Mouse (Mus musculus) heart, embryonic 11.5 days (tissue): Measurements from ENCODE around the gene Btbd6. TPM values are rescaled to one million over a fixed set of nuclear protein-coding genes. Genes with fewer than 3 reads are reported as not detected.

ENCODE experiments used
- ATAC-seq: fragments of 200-750 bp; cut with Nextera tagmentation; replicated peaks from 2 replicates; pipeline ENCODE4 v1.8.0; 2017; ENCODE audit warnings: moderate library complexity; ENCODE audit not compliant: insufficient number of reproducible peaks, low FRiP score, low TSS enrichment
- H3K27ac ChIP-seq: fragments of 300-500 bp; sonication (generic); 2 replicates; pipeline ENCODE4 v1.5.1; 2014; ENCODE audit warnings: mild to moderate bottlenecking, low read depth, low read length
- H3K27me3 ChIP-seq: fragments of 300-500 bp; sonication (generic); 2 replicates; pipeline ENCODE4 v1.6.1; 2014; ENCODE audit warnings: mild to moderate bottlenecking, low read length, mixed read lengths; ENCODE audit not compliant: control insufficient read depth, insufficient read depth
- H3K36me3 ChIP-seq: fragments of 300-500 bp; sonication (generic); 2 replicates; pipeline ENCODE4 v1.6.1; 2014; ENCODE audit warnings: mild to moderate bottlenecking, low read length, moderate library complexity, mixed read lengths; ENCODE audit not compliant: control insufficient read depth, insufficient read depth
- H3K4me1 ChIP-seq: fragments of 300-500 bp; sonication (generic); 2 replicates; pipeline ENCODE4 v1.6.1; 2014; ENCODE audit warnings: low read length; ENCODE audit not compliant: control insufficient read depth, insufficient read depth
- H3K4me2 ChIP-seq: fragments of 300-500 bp; sonication (generic); 2 replicates; pipeline ENCODE4 v1.6.1; 2014; ENCODE audit warnings: mild to moderate bottlenecking, moderate library complexity
- H3K4me3 ChIP-seq: fragments of 300-500 bp; sonication (generic); 2 replicates; pipeline ENCODE4 v1.5.1; 2014; ENCODE audit warnings: low read depth, low read length
- H3K9ac ChIP-seq: fragments of 300-500 bp; sonication (generic); 2 replicates; pipeline ENCODE4 v1.6.1; 2014; ENCODE audit warnings: mild to moderate bottlenecking, low read depth, low read length, moderate library complexity
- H3K9me3 ChIP-seq: fragments of 300-500 bp; sonication (generic); replicated peaks from 2 replicates; pipeline ENCODE4 v1.6.1; 2016; ENCODE audit warnings: low read length; ENCODE audit not compliant: control insufficient read depth
- WGBS: fragments of 180-500 bp; shearing (Covaris S2); extraction: QIAGEN DNeasy Blood & Tissue Kit; methylation state at CpG from one replicate; pipeline ENCODE4 v1.1.7; 2014; ENCODE audit not compliant: insufficient replicate concordance; 5-methylcytosine and 5-hydroxymethylcytosine counted together
- polyA plus RNA-seq: library from polyadenylated mRNA; unstranded; fragments of >200 nt; fragmentation: Nextera tagmentation; extraction: Ambion mirVana; gene quantifications from 2 replicates; pipeline ENCODE4 v1.2.1, GENCODE M21; 2014

The Btbd6 gene
- polyA plus RNA-seq, 1 experiment from 2014 or later, result 18.9 TPM

DNA sequence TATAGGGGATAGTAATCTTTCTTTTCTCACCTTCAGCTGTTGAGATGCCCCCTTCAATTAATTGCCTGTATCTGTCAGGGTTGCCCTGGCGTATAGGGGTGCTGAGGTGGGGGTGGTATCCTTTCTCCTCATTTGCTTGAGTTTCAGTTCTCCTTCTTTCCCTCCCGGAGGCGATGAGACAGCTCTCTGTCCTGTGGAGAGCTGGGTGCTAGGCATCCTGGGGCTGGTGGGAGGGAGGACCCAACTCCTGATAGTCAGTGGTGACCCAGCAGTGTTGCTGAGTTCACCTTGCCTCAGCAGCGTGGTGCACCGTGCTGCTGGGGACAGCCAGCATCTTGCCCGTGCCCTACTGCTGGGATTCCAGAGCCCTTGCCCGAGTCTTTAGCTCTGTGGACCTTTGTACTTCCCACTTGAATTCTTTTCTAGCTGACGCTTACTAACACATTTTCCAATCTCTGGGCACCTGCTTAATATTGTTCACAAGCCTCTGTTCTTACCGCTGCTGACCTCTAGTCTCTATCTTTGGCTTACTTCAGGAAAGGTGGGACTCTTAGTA is 41.2 kb downstream of the Btbd6 start:
- Histone ChIP-seq H3K4me1 (peaks cover 11% of the 10 kb centered on the region), H3K27me3 (no peaks in the 10 kb centered on the region), H3K9ac (no peak overlapping the region; the same call in 1 of the 2 replicates), H3K27ac (no peak overlapping the region), H3K4me2 (peak overlapping the region; percentile 8; the same call in 1 of the 2 replicates), H3K36me3 (0 out of 2 replicates have a peak, but pooled peaks cover 3% of the 10 kb centered on the region), H3K9me3 (no peaks in the 10 kb centered on the region), H3K4me3 (no peak overlapping the region)
- WGBS, result 63% methylated on average over 9 of the region's 9 CpGs
- ATAC-seq, result no peak

DNA sequence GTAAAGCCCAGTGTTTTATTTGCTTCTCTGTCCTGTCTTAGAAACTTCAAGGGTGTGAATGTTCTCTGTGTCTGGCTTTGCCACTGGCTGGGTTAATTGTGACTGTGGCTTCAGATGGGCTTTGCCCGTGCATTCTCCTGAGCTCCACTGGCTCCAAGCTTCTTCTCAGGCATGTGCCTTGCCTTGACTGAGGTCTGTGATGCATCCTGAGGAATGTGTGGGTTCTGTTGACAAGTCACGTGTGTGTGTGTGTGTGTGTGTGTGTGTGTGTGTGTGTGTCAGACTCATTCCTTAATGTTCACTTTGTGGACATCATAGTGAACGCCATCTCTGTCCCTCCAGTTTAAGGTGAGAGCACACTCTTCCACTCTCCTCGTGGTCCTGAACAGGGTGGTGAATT is 42.5 kb downstream of the Btbd6 start:
- no peak overlapping the region for H3K9ac ChIP-seq
- no peaks in the 10 kb centered on the region for H3K27me3 ChIP-seq
- ATAC-seq, result no peak

GRCm38 (mm10) chr12:113021488-113021887 is 45.2 kb downstream of the Btbd6 start:
- Histone ChIP-seq H3K4me1 (peaks cover 5% of the 10 kb centered on the region; the same call in 1 of the 2 replicates), H3K9me3 (no peaks in the 10 kb centered on the region), H3K4me2 (no peak overlapping the region), H3K4me3 (no peak overlapping the region), H3K9ac (no peak overlapping the region), H3K36me3 (0 out of 2 replicates have a peak, but pooled peaks cover 3% of the 10 kb centered on the region), H3K27me3 (no peaks in the 10 kb centered on the region), H3K27ac (no peak overlapping the region)
- ATAC-seq, result no peak

More for the DNA sequence above, 42.5 kb downstream of the Btbd6 start:
- Histone ChIP-seq H3K4me1 (peaks cover 9% of the 10 kb centered on the region), H3K36me3 (0 out of 2 replicates have a peak, but pooled peaks cover 3% of the 10 kb centered on the region), H3K27ac (no peak overlapping the region), H3K4me3 (no peak overlapping the region), H3K9me3 (no peaks in the 10 kb centered on the region), H3K4me2 (no peak overlapping the region)
- WGBS, result 68% methylated on average over 4 of the region's 4 CpGs

DNA sequence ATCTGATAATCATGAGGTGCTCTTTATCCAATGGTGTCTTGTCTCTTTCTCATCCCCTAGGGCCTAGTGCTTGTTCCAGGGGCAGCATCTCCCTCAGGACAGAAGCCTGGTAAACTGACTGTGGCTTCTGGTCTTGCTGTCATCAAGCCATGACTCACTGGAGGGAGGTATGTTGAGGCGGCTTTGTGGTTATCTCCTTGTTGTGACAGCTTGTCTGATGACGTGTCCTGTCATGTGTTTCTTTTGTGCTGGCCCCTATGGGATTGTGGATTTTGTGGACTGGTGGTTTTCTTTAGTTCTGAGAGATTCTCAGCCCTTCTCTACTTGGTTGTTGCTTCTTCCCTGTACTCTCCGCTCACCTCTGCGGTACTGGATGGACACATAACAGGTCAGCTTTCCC is 46.8 kb downstream of the Btbd6 start:
- no peaks in the 10 kb centered on the region for H3K27me3 ChIP-seq
- H3K9me3 ChIP-seq, result no peaks in the 10 kb centered on the region
- no peak overlapping the region for H3K4me3 ChIP-seq
- H3K4me2 ChIP-seq, result no peak overlapping the region
- no peak overlapping the region for H3K9ac ChIP-seq
- WGBS, result 55% methylated on average over 4 of the region's 4 CpGs
- no peak for ATAC-seq
- H3K36me3 ChIP-seq, result 0 out of 2 replicates have a peak, but pooled peaks cover 3% of the 10 kb centered on the region
- H3K27ac ChIP-seq, result no peak overlapping the region
- peaks cover 15% of the 10 kb centered on the region for H3K4me1 ChIP-seq

DNA sequence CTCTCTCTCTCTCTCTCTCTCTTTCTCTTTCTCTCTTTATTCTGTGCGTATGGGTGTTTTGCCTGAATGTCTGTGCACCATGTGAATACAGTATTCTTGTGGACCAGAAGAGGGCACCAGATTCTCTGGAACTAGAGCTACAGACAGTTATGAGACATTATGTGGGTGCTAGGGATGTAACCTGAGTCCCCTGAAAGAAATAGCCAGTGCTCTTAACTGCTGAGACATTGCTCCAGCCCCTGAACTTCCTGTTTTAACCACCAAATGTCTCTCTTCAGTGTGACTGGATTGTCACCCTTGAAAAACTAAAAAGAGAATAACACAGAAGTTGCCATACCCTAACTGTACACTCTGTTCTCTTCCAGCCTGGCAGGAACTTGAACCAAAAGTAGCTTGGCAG is 50.3 kb downstream of the Btbd6 start:
- no peak overlapping the region for H3K4me2 ChIP-seq
- H3K36me3 ChIP-seq, result no peaks in the 10 kb centered on the region
- no peak for ATAC-seq
- H3K4me3 ChIP-seq, result no peak overlapping the region
- H3K27me3 ChIP-seq, result no peaks in the 10 kb centered on the region
- H3K4me1 ChIP-seq, result peaks cover 29% of the 10 kb centered on the region
- no peak overlapping the region for H3K9ac ChIP-seq
- WGBS, result 94% methylated on average over 1 of the region's 1 CpGs
- H3K27ac ChIP-seq, result no peak overlapping the region
- H3K9me3 ChIP-seq, result no peaks in the 10 kb centered on the region

- Histone ChIP-seq H3K27ac (peak overlapping the region; percentile 35; the same call in 1 of the 2 replicates), H3K27me3 (no peaks in the 10 kb centered on the region), H3K4me1 (peaks cover 38% of the 10 kb centered on the region), H3K9ac (no peak overlapping the region), H3K4me2 (no peak overlapping the region), H3K9me3 (no peaks in the 10 kb centered on the region), H3K36me3 (no peaks in the 10 kb centered on the region), H3K4me3 (no peak overlapping the region)
- WGBS, result 85% methylated on average over 2 of the region's 2 CpGs
- ATAC-seq, result no peak
These were observed 51.2 kb downstream of the Btbd6 start for GRCm38 (mm10) chr12:113027495-113027894.

- peak; percentile 22; the same call in 1 of the 2 replicates for ATAC-seq
- H3K9ac ChIP-seq, result no peak overlapping the region
- no peaks in the 10 kb centered on the region for H3K36me3 ChIP-seq
- WGBS, result 49% methylated on average over 5 of the region's 5 CpGs
- no peaks in the 10 kb centered on the region for H3K9me3 ChIP-seq
- H3K4me1 ChIP-seq, result peaks cover 41% of the 10 kb centered on the region
- no peak overlapping the region for H3K4me2 ChIP-seq
- no peaks in the 10 kb centered on the region for H3K27me3 ChIP-seq
- H3K27ac ChIP-seq, result peak overlapping the region; percentile 35; the same call in 1 of the 2 replicates
- no peak overlapping the region for H3K4me3 ChIP-seq
These were observed 51.8 kb downstream of the Btbd6 start for GRCm38 (mm10) chr12:113028067-113028466.

Other genes with a start within 250 kb of the Btbd6 start
- gene Pld4, start 215.8 kb upstream of the Btbd6 start, polyA plus RNA-seq, result 1.5 and 1.7 TPM in 2 replicates
- 0.63 and 0.79 TPM in 2 replicates for gene Ahnak2, start 173.8 kb upstream of the Btbd6 start, polyA plus RNA-seq
- 11.5 and 13.0 TPM in 2 replicates for gene Clba1, start 167.5 kb upstream of the Btbd6 start, polyA plus RNA-seq
- 61.5 and 62.8 TPM in 2 replicates for gene Cdca4, start 147.1 kb upstream of the Btbd6 start, polyA plus RNA-seq
- 0.19 TPM in 1 of 2 replicates, not detected in the other for gene Gpr132, start 108.3 kb upstream of the Btbd6 start, polyA plus RNA-seq
- gene Jag2, start 46.7 kb upstream of the Btbd6 start, polyA plus RNA-seq, result 1.5 and 2.2 TPM in 2 replicates
- gene Nudt14, start 34.4 kb upstream of the Btbd6 start, polyA plus RNA-seq, result 44.2 and 50.7 TPM in 2 replicates
- gene Brf1, start 24.2 kb downstream of the Btbd6 start, polyA plus RNA-seq, result 33.7 and 39.5 TPM in 2 replicates
- gene Pacs2, start 38.0 kb downstream of the Btbd6 start, polyA plus RNA-seq, result 7.3 and 11.3 TPM in 2 replicates
- gene Tex22, start 98.0 kb downstream of the Btbd6 start, polyA plus RNA-seq, result 0.16 TPM in 1 of 2 replicates, not detected in the other
- gene Mta1, start 121.8 kb downstream of the Btbd6 start, polyA plus RNA-seq, result 12.3 and 14.7 TPM in 2 replicates
- 1,118 and 1,169 TPM in 2 replicates for gene Crip2, start 163.8 kb downstream of the Btbd6 start, polyA plus RNA-seq
- gene Crip1, start 169.8 kb downstream of the Btbd6 start, polyA plus RNA-seq, result 525 and 533 TPM in 2 replicates
- gene Tedc1, start 179.9 kb downstream of the Btbd6 start, polyA plus RNA-seq, result 15.8 and 16.6 TPM in 2 replicates
- 1.00 and 1.5 TPM in 2 replicates for gene Tmem121, start 209.4 kb downstream of the Btbd6 start, polyA plus RNA-seq